Mouse (Mus musculus) spleen, adult 18-20 months (tissue): ENCODE measurements around the gene Men1.
"Not testable (repeated sequence)": the region's sequence is repeated elsewhere in the genome, so short reads cannot be mapped to it uniquely, and the experiment has no call there.

Source experiments
- DNase-seq, 2 experiments: peaks; one replicate each; pipeline ENCODE4 v3.0.0; 2022; ENCODE audit warnings: mixed read lengths in 2 of 2

Gene Men1

GRCm38 (mm10) chr19:6334673-6335457 lies at the start of gene Men1:
Men1 (plus strand) TSS chr19:6334979.
- peak; percentile 82 to 83 for DNase-seq

DNA sequence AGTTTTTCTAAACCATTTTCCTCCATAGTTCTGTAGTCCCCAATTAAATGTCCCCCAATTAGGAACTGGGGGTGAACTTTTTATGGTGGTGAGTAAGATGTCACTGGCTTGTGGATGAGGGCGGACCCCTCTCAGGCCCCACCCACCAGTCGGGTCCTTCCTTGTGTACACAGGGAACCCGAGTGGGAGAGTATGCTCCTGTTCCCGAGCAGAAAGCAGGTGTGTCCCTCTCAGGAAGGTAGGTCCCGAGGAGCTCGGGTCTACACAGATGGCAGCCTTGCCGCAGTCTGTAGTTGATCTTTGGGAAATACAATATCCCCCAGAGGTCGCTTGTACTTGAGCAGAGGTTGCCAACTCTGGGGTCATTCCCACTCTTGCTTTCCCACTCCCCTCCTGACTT lies 49.6 kb upstream of the Men1 start:
- DNase-seq = no peak

- no peak for DNase-seq
Measured at GRCm38 (mm10) chr19:6285632-6286433, 48.9 kb upstream of the Men1 start.

- no peak for DNase-seq
Measured at GRCm38 (mm10) chr19:6286434-6287401, 48.1 kb upstream of the Men1 start.

DNA sequence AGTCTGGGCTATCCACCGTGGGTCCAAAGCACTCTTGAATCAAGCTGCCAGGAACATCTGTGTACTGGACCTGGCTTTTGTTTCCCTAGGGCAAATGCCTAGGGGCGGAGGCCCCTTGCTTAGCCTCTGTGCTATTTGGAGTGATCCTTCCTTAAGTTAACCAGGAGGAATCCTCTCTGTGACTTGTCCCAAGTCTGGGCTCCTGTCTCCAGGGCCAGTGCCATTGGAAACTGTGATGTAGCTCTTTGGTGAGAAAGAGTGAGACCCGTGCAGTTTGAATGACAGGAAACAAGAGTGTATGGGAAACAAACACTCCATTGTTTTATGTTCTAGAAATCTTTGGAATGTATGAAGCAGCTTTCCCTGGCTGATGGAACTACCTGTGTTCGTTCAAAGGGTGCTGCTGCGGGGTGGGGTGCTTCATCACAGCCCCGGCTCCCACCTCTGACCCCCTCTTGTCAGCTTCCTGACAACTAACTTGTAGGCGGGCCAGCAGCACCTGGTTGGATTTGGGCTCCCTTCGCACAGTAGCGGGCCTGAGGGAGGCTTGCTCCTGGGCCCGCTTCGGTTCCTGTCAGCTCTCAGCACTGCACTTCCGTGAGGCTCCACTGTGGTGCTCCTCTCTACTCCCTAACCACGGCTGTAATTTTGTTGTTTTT lies 46.4 kb upstream of the Men1 start:
- no peak for DNase-seq

DNA sequence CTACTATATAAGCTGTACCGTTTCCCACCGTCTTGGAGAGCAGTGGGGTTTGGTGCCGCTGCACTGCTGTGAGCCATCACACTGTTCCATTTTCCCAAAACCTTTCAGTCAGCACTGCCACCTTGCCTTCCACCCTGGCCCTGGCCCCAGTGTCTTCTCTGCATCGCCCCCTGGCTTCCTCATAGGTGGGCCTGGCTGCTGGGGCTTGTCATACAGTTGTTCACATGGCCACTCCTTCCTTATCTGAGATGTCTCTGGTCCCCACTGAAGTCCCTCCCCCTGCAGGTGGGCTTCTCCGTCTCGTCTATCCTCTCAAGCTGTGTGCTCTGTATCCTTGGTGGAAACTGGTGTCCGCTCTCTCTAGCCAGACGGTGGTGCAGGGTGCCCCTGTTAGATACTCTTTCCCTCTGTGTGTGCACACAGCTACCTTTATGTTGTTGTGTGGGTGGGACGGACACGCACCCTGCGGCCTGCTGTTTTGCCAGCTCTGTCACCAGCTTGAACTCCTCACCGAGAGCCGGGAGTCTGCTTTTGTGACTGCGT lies 45.0 kb upstream of the Men1 start:
- DNase-seq = no peak

- DNase-seq = not testable (repeated sequence)
Measured at GRCm38 (mm10) chr19:6290720-6291116, 44.1 kb upstream of the Men1 start.

DNA sequence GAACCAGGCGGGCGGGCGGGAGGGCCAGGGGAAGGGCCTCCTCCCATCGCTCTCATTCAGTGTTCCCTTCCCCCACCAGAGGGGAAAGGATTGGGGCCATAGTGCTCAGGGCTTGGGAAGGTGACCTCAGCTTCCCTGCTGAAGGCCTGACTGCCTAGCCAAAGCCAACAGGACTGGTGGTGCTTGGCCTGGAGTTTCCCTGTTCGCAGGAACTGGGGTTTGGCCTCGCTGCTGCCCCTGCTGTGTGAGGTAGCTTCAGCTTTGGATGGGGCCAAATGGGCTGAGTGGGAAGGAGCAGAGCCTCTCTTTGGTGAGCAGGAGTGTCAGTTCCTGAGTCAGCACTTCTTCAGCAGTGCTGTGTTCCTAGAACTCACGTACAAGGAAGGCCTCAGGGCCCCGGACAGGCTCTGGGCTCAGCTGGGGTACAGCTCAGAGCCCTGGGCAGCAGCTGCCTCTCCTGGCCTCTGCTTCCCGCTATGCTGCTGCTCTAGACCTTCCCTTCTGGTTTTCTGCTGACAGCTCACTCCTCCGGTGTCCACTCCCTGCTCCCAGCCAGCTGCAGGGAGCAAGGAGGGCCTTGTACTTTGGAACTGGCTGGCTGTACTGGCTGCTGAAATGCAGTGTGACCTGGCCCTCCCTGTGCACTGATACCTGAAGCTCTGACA lies 43.5 kb upstream of the Men1 start:
- no peak for DNase-seq

GRCm38 (mm10) chr19:6292262-6292661 lies 42.5 kb upstream of the Men1 start:
- no peak for DNase-seq

DNA sequence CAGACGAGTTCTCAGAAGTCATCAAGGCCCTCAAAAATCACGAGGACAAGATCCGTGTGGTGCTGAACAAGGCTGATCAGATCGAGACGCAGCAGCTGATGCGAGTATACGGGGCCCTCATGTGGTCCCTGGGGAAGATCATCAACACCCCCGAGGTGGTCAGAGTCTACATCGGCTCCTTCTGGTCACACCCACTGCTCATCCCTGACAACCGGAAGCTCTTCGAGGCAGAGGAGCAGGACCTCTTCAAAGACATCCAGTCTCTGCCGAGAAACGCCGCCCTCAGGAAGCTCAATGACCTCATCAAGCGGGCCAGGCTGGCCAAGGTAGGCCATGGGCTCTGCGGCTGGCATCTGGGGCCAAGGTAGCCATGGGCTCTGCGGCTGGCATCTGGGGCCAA lies 40.5 kb upstream of the Men1 start:
- DNase-seq = no peak

DNA sequence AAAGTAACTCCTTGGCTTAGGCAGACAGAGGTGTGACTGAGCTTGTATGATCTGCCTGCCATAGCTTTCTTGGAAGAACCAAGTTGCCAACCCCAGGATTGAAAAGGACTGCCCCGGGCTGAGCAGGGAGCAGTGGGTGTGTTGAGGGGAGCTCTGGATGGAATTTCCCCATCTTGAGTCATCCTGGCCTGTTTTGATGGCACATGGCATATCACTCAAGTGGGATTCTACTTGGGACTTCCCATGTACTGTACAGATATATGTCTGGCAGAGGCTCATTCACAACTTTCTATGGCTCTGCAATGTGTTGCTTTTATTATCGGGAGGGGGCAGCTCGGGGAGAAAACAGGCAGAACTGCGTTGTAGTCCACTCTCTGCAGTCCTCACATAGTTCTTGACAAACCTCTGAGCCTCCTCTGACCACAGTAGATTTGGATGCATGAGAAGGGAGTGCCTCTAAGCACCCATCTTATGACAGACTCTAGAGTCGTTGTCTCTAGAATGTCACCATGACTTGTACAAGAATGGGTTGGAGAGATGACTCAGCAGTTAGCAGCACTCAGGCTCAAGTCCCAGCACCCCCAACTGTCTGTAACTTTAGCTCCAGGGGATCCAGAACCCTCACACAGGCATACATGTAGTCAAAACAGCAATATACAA lies 38.1 kb upstream of the Men1 start:
- no peak for DNase-seq

- DNase-seq = no peak
Measured at GRCm38 (mm10) chr19:6297641-6298040, 37.1 kb upstream of the Men1 start.

- no peak for DNase-seq
Measured at GRCm38 (mm10) chr19:6299003-6299402, 35.8 kb upstream of the Men1 start.

- no peak for DNase-seq
Measured at GRCm38 (mm10) chr19:6299450-6300267, 35.1 kb upstream of the Men1 start.

GRCm38 (mm10) chr19:6300402-6300841 lies 34.4 kb upstream of the Men1 start:
- no peak for DNase-seq

- DNase-seq = no peak
Measured at GRCm38 (mm10) chr19:6302114-6302513, 32.7 kb upstream of the Men1 start.

GRCm38 (mm10) chr19:6302522-6302921 lies 32.3 kb upstream of the Men1 start:
- no peak for DNase-seq

GRCm38 (mm10) chr19:6303831-6304230 lies 30.9 kb upstream of the Men1 start:
- no peak for DNase-seq

DNA sequence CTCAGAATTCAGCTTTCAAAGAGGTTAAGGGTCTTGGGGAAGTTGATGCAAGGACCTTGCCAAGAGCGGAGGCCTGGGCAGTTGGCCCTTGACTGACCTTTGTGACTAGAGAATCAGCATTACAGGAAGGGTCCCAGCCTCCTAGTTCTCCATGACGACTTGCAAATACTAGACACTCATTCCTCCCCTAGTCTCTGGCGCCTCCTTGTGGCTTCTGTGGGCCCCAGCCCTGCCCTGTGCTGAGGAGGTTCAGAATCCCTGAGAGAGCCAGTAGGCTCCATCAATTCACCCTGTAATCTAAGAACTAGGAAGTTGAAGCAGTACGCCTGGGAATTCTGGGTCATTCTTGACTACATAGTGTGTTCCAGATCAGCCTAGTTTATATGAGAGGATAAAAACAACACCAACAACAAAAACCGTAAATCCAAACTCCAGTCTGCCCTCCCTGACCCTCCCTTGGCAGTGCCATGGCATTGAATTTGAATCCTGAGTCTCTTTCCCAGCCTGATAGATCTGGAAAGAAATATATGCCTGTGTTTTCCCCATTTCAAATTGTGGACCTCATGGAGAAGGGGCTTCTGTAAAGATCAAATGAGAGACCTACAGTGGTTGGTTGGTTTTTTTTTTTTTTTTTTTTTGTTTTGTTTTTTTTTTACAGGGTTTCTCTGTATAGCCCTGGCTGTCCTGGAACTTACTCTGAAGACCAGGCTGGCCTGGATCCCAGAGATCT lies 29.8 kb upstream of the Men1 start:
- DNase-seq = peak; percentile 77 to 87
